Mouse (Mus musculus) hindbrain, postnatal 0 days (tissue): ENCODE measurements around the gene Calr3. TPM values are rescaled to one million over a fixed set of nuclear protein-coding genes. Genes with fewer than 3 reads are reported as not detected.

Experiments used
- ATAC-seq: fragments of 200-750 bp; cut with Nextera tagmentation; 2 replicates; pipeline ENCODE4 v1.8.0; 2017; ENCODE audit warnings: mild to moderate bottlenecking, moderate TSS enrichment, moderate library complexity
- DNase-seq: peaks from one replicate; pipeline ENCODE4 v3.0.0-alpha.2; 2015; ENCODE audit warnings: low spot score
- H3K27ac ChIP-seq: fragments of 300-500 bp; sonication (generic); 2 replicates; pipeline ENCODE4 v1.5.1; 2014; ENCODE audit warnings: mild to moderate bottlenecking
- H3K27me3 ChIP-seq: fragments of 300-500 bp; sonication (generic); 2 replicates; pipeline ENCODE4 v1.6.1; 2014; ENCODE audit warnings: low read length, mixed read lengths; ENCODE audit not compliant: insufficient read depth
- H3K36me3 ChIP-seq: fragments of 300-500 bp; sonication (generic); 2 replicates; pipeline ENCODE4 v1.6.1; 2014; ENCODE audit warnings: low read length, mixed read lengths; ENCODE audit not compliant: insufficient read depth
- H3K4me1 ChIP-seq: fragments of 300-500 bp; sonication (generic); 2 replicates; pipeline ENCODE4 v1.6.1; 2014; ENCODE audit warnings: antibody characterized with exemption, low read length, mixed read lengths; ENCODE audit not compliant: insufficient read depth
- H3K4me2 ChIP-seq: fragments of 300-500 bp; sonication (generic); 2 replicates; pipeline ENCODE4 v1.6.1; 2014; ENCODE audit warnings: low read depth, mild to moderate bottlenecking, low read length, moderate library complexity, mixed read lengths
- H3K4me3 ChIP-seq: fragments of 300-500 bp; sonication (generic); 2 replicates; pipeline ENCODE4 v1.5.1; 2014; ENCODE audit warnings: low read length
- H3K9ac ChIP-seq: fragments of 300-500 bp; sonication (generic); replicated peaks from 2 replicates; pipeline ENCODE4 v1.6.1; 2014; ENCODE audit warnings: mild to moderate bottlenecking, low read length, moderate library complexity, mixed read lengths
- H3K9me3 ChIP-seq: fragments of 300-500 bp; sonication (generic); 2 replicates; pipeline ENCODE4 v1.6.1; 2016; ENCODE audit warnings: low read length, mixed read lengths
- CTCF ChIP-seq: IDR thresholded peaks from 2 replicates; pipeline ENCODE4 v1.5.1; 2016; ENCODE audit warnings: antibody characterized with exemption, control low read depth, low read depth
- WGBS: fragments of 180-500 bp; shearing (Covaris S2); extraction: QIAGEN DNeasy Blood & Tissue Kit; methylation state at CpG from one replicate; pipeline ENCODE4 v1.1.7; 2014; 5-methylcytosine and 5-hydroxymethylcytosine counted together
- polyA plus RNA-seq: library from polyadenylated mRNA; unstranded; fragments of >200 nt; fragmentation: Nextera tagmentation; extraction: Ambion mirVana; gene quantifications from 2 replicates; pipeline ENCODE4 v1.2.1, GENCODE M21; 2015
- total RNA-seq: library from RNA; depleted of rRNA; stranded (reverse); fragments of >200 nt; gene quantifications from 2 replicates; pipeline ENCODE4 v1.2.3, GENCODE M21; 2014; rRNA removed

Calr3 gene
- total RNA-seq (0.40 and 0.42 TPM in 2 replicates), polyA plus RNA-seq (1.4 and 1.9 TPM in 2 replicates)

GRCm38 (mm10) chr8:72443338-72443993, at the start of gene Calr3, which contains the start of gene 1700030K09Rik:
TSS of gene Calr3 (minus strand) at chr8:72443870.
TSS of gene 1700030K09Rik (plus strand) at chr8:72443880.
- H3K4me1 ChIP-seq: peaks cover 4% of the 10 kb centered on the region
- no peaks in the 10 kb centered on the region for H3K36me3 ChIP-seq
- TF ChIP-seq CTCF: no peak
- peak within 1 kb of the TSS; percentile 33 for H3K27ac ChIP-seq
- DNase-seq (peak; percentile 99), ATAC-seq (peak; percentile 99)
- WGBS: 6% methylated on average over 34 of the region's 34 CpGs
- H3K4me3 ChIP-seq: peak within 1 kb of the TSS; percentile 33
- H3K4me2 ChIP-seq: peak within 1 kb of the TSS; percentile 58
- no peaks in the 10 kb centered on the region for H3K9me3 ChIP-seq
- peak within 1 kb of the TSS; percentile 39 for H3K9ac ChIP-seq
- no peaks in the 10 kb centered on the region for H3K27me3 ChIP-seq

GRCm38 (mm10) chr8:72493381-72493780, 49.7 kb upstream of the Calr3 start:
- WGBS: 14% methylated on average over 8 of the region's 8 CpGs
- Histone ChIP-seq H3K4me1 (peaks cover 20% of the 10 kb centered on the region), H3K27me3 (no peaks in the 10 kb centered on the region), H3K27ac (peak overlapping the region; percentile 85), H3K4me3 (peak overlapping the region; percentile 91), H3K4me2 (peak overlapping the region; percentile 82), H3K9ac (peak overlapping the region; percentile 81), H3K9me3 (no peaks in the 10 kb centered on the region), H3K36me3 (peaks cover 26% of the 10 kb centered on the region)
- DNase-seq: peak; percentile 10
- no peak for TF ChIP-seq CTCF
- no peak for ATAC-seq

- peaks cover 26% of the 10 kb centered on the region for H3K36me3 ChIP-seq
- H3K4me3 ChIP-seq: peak overlapping the region; percentile 91
- under 1% methylated on average over 53 of the region's 56 CpGs for whole genome bisulfite sequencing
- peak overlapping the region; percentile 89 for H3K4me2 ChIP-seq
- peak overlapping the region; percentile 85 for H3K27ac ChIP-seq
- no peaks in the 10 kb centered on the region for H3K9me3 ChIP-seq
- peak overlapping the region; percentile 81 for H3K9ac ChIP-seq
- peaks cover 20% of the 10 kb centered on the region for H3K4me1 ChIP-seq
- H3K27me3 ChIP-seq: no peaks in the 10 kb centered on the region
- peak; percentile 100 for DNase-seq
- TF ChIP-seq CTCF: no peak
- ATAC-seq: peak; percentile 98
These were observed 49.0 kb upstream of the Calr3 start for GRCm38 (mm10) chr8:72492622-72493081.

- H3K9me3 ChIP-seq: no peaks in the 10 kb centered on the region
- peaks cover 20% of the 10 kb centered on the region for H3K4me1 ChIP-seq
- no peaks in the 10 kb centered on the region for H3K27me3 ChIP-seq
- DNase-seq (no peak), ATAC-seq (peak; percentile 68)
- H3K4me3 ChIP-seq: peak within 1 kb of the TSS; percentile 91
- H3K4me2 ChIP-seq: peak within 1 kb of the TSS; percentile 89
- peak within 1 kb of the TSS; percentile 85 for H3K27ac ChIP-seq
- peaks cover 26% of the 10 kb centered on the region for H3K36me3 ChIP-seq
- WGBS: 1% methylated on average over 91 of the region's 98 CpGs
- TF ChIP-seq CTCF: no peak
- peak within 1 kb of the TSS; percentile 81 for H3K9ac ChIP-seq
These were observed 48.3 kb upstream of the Calr3 start, which contains the start of gene Slc35e1 for GRCm38 (mm10) chr8:72491680-72492621. TSS of gene Slc35e1 (minus strand) at chr8:72492614.

GRCm38 (mm10) chr8:72491017-72491416, 47.3 kb upstream of the Calr3 start:
- WGBS: 85% methylated on average over 2 of the region's 2 CpGs
- Histone ChIP-seq H3K4me3 (peak overlapping the region; percentile 91; the same call in 1 of the 2 replicates), H3K4me1 (peaks cover 20% of the 10 kb centered on the region), H3K9ac (no peak overlapping the region), H3K27ac (no peak overlapping the region), H3K9me3 (no peaks in the 10 kb centered on the region), H3K36me3 (peaks cover 24% of the 10 kb centered on the region), H3K4me2 (peak overlapping the region; percentile 89; the same call in 1 of the 2 replicates), H3K27me3 (no peaks in the 10 kb centered on the region)
- ATAC-seq: no peak
- no peak for TF ChIP-seq CTCF
- no peak for DNase-seq

GRCm38 (mm10) chr8:72487014-72487413, 43.3 kb upstream of the Calr3 start:
- no peaks in the 10 kb centered on the region for H3K27me3 ChIP-seq
- H3K4me1 ChIP-seq: peaks cover 14% of the 10 kb centered on the region; the same call in 1 of the 2 replicates
- DNase-seq (no peak), ATAC-seq (no peak)
- peaks cover 30% of the 10 kb centered on the region for H3K36me3 ChIP-seq
- no peak overlapping the region for H3K9ac ChIP-seq
- TF ChIP-seq CTCF: no peak
- no peak overlapping the region for H3K4me2 ChIP-seq
- H3K9me3 ChIP-seq: no peaks in the 10 kb centered on the region
- H3K27ac ChIP-seq: no peak overlapping the region
- no peak overlapping the region for H3K4me3 ChIP-seq
